Mouse (Mus musculus) liver, adult (tissue): ENCODE data around the gene Srsf7.

Source experiments
- GATA4 ChIP-seq: IDR thresholded peaks from 2 replicates; pipeline ENCODE4 v1.6.1; 2014; ENCODE audit warnings: mild to moderate bottlenecking, low read length; ENCODE audit not compliant: insufficient replicate concordance

Gene Srsf7

GRCm38 (mm10) chr17:80220131-80220530 lies 13.0 kb upstream of the Srsf7 start:
- no peak for TF ChIP-seq GATA4

DNA sequence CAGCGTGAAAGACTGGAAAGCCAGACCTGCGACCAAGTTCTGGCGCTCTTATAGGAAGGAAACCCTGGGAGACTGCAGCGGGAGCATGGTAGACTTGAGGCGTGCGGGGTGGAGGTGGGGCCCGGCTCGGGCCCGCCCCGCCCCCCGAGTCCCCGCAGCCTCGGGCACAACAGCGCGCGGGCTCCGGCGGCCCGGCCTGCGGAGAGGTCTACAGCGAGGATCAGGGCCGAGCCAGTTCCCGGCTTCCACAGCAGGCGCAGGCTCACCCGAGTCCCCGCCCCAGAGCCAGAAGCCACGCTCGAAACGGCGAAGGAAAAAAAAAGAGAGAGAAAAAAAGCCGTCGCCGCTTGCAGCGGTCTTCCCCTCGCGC lies 821 bp downstream of the Srsf7 start:
- no peak for TF ChIP-seq GATA4

GRCm38 (mm10) chr17:80205657-80206056 lies 1.4 kb downstream of the Srsf7 start:
- TF ChIP-seq GATA4 = no peak

- TF ChIP-seq GATA4 = no peak
Observed at GRCm38 (mm10) chr17:80199160-80199778, 7.8 kb downstream of the Srsf7 start.

GRCm38 (mm10) chr17:80193075-80193474 lies 14.0 kb downstream of the Srsf7 start:
- no peak for TF ChIP-seq GATA4

DNA sequence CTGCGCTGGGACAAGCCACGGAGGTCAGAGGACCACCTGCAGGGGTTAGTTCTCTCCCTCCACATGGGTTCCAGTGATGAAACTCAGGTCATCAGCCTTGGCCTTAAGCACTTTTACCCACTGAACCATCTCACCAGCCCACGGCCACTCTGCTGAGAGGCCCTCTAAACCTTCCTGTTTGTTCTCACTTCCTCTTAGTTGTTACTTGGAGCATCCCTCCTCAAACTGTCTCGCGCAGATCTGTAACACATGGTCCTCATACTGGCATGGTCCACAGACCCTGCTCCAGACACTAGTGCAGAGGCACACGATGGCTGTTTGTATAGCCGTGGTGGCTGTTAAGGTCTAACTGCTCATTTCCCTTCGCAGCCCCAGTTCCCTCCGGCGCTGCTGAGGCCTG lies 23.5 kb downstream of the Srsf7 start:
- no peak for TF ChIP-seq GATA4

DNA sequence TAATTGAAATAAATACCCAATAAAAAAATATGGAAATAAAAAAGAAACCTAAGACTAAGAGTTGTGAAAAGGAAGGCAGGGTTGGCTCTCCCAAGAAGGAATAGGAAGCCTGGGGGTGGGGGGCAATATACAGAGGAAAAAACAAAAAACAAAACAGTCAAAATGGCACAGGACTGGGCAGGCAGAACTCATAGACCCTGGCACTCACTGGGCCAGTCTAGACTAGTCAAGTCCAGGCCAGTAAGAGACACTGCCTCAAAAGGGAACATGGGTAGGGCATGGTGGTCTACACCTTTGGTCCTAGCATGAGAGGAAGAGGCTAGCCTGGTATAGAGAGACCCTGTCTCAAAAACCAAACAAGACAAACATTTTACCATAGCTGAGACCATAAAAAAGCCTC lies 26.6 kb downstream of the Srsf7 start:
- no peak for TF ChIP-seq GATA4

- TF ChIP-seq GATA4 = no peak
Observed at GRCm38 (mm10) chr17:80179959-80180358, 27.1 kb downstream of the Srsf7 start.

- no peak for TF ChIP-seq GATA4
Observed at GRCm38 (mm10) chr17:80175966-80176365, 31.1 kb downstream of the Srsf7 start.

DNA sequence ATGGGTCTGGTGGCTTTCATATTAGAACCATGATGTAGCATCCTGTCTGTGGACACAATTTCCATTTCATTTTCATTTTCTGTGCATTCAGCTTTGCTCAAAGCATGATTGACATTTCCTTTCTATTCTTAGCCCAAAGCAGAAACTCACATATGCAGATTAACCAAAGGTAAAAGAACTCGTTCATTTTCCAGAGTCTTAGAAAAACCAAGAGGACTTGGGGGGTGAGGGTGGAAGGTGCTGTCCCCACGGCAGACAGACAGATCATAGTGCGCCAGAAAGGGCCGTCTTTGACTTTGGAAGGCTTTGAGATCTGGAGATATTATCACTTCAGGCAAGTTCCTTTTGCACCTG lies 31.7 kb downstream of the Srsf7 start:
- no peak for TF ChIP-seq GATA4

GRCm38 (mm10) chr17:80174699-80175385 lies 32.3 kb downstream of the Srsf7 start:
- no peak for TF ChIP-seq GATA4

- no peak for TF ChIP-seq GATA4
Observed at GRCm38 (mm10) chr17:80174146-80174545, 33.0 kb downstream of the Srsf7 start.

- TF ChIP-seq GATA4 = no peak
Observed at GRCm38 (mm10) chr17:80173708-80174107, 33.4 kb downstream of the Srsf7 start.

DNA sequence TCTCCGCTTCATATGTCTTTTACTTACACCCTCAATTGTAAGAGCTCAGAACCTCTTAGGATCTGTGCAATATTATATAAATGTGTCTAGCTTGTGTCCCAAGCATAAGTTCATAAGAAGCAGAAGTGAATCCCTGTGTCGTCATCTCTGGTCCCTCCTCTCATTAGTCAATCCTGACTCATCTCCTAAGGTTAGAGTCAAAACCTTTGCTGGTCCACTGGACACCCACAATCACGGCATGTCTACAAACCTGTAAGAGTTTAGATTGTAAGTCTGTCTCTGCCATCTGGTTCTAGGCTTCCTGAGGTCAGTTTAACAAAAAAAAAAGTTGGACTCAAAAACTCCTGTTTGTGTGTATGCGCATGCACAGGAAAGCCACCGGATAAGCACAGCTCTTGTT lies 34.3 kb downstream of the Srsf7 start:
- TF ChIP-seq GATA4 = no peak

DNA sequence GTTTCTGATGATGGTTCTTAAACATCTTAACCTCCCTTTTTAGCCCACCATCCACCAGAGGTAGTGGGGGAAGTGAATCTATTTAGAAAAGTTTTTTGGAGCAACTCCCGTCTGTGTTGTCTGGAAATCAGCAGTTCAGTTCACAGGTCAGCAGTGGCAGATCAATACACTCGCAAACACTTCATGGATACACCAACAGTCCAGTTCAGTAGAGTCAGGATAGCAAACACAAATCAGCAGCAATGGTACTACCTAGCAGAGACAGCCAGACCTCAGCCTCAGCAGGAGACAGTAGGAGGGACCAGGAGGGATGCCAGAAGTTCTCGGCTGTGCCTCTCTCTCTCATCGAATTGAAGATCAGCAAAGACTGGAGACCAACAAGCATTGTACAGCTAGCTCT lies 35.2 kb downstream of the Srsf7 start:
- no peak for TF ChIP-seq GATA4

DNA sequence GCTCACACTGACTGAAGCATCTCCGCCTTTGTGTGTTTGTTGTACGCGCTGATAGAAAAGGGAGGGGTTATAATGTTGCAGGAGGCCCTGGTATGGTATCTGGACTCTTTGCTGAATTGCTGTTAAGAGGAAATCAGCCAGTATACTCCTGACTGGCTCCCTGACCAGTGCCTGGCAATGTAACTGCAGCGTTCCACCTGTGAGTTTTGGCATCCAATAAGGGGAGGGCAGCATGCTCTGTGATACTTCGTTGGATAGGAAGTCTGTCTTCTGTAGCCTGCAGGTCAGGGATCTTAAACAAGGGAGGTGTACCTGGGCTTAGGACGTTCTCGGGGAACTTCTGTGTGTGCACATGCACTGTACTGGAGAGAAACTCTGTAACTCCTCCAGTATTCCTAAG lies 36.2 kb downstream of the Srsf7 start:
- no peak for TF ChIP-seq GATA4

- TF ChIP-seq GATA4 = no peak
Observed at GRCm38 (mm10) chr17:80169792-80170191, 37.3 kb downstream of the Srsf7 start.

DNA sequence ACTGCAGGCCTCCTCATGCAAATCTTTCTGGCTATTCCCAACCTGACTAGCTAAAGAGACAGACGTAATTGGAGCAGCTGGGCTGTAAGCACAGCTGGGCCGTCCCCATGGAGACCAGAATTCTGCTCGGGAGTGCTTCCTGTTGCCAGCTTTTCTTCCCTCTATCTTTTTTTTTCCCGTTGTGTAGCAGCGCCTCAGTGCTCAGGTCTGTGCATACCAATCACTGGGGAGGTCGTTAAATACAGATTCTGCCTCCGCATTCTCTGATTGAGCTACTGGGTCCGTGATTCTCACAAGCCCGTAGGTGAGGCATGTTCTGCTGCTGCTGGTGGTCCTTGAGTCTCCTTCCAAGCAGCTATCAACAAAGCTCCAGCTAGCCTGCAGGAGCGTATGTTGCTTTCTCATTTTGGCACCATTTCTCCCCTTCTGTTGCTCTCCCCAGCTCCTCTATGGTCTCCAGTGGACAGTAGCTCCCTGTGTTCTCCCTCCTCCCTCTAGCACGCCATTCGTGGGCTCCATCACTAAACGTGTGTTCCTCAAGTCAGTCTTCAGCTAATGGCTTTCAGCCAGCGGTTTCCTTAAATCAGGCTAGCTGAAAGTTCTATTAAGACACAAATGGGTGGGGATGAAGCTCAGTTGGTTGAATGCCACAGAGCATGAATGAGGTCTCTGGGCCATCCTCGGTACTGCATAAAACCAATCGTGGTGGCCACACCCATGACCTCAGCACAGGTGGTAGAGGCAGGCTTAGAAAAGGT lies 38.5 kb downstream of the Srsf7 start:
- TF ChIP-seq GATA4 = no peak
